Mouse (Mus musculus): ENCODE measurements around the gene Tagln3.

DNA sequence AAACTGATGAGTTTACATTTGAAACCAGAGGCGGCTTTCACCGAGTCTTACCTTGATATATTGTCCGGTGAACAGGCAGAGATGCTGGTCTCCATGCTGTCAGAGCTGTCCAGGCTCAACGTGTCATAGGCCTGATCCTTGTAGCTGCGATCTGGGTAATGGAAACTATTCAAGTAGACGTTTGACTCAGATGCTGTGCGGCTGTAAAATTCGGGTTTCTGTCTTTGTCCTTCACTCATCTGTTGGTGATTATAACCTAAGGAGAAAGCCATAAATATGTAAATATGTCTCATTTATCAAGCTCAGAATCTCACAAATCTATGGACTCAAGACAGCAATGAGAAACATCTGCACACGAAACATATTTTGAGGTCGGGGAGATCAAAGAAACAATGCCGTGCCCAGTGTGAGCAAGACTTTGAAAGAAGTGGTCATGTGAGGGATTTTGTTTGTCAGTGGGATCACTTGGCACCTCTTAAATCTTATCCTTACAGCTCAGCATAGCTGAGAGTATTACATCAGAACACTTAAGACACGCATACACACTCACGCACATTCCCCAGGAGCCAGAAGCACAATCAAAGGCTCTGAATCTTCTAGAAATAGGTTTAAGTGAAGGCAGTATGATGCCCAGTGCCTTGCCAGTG, 38.6 kb upstream of the Tagln3 start:
- TF ChIP-seq EP300 (optimal IDR thresholded peaks at IDR 0.05), result no peak
- no peak for TF ChIP-seq CTCF (IDR thresholded peaks at IDR 0.05; ENCODE audit: low read depth)
